Mouse (Mus musculus): ENCODE results near the gene Smim24. TPM values are rescaled to one million over a fixed set of nuclear protein-coding genes. Genes with fewer than 3 reads are reported as not detected.

The Smim24 gene
- total RNA-seq, 2 experiments from 2014 or later = 1.3 to 1.4 TPM

- intact Hi-C loops (cut with DNase I) = no loop called here
- DNase-seq (ENCODE audit: extremely low spot score in 1 of 2, low spot score in 2 of 2) = no peak
- no peak overlapping the region for H3K4me3 ChIP-seq
- TF ChIP-seq CTCF (IDR thresholded peaks at IDR 0.05) = no peak
- no peak overlapping the region for H3K27ac ChIP-seq
Measured at GRCm38 (mm10) chr10:81421041-81421796, 28.4 kb downstream of the Smim24 start.

DNA sequence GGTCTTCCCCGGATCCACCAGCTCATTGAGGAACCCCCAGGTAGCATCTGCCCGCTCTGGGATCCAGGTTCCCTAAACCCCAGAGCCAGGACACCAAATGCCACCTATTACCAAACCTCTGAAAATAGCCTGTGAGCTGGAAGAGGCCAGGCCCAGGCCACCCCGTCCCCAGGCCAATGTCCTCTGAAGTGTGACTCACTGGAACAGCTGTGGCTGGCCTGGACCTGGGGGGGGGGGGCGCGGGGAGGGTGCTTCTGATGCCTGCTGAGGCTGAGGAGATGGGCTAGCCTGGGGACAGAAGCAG, 28.9 kb downstream of the Smim24 start:
- DNase-seq (ENCODE audit: extremely low spot score in 1 of 2, low spot score in 2 of 2) = no peak
- intact Hi-C loops (cut with DNase I) = no loop called here

GRCm38 (mm10) chr10:81422191-81422590, 29.3 kb downstream of the Smim24 start:
- peak; percentile 8 to 9 for DNase-seq (ENCODE audit: extremely low spot score in 1 of 2, low spot score in 2 of 2)
- H3K4me3 ChIP-seq = no peak overlapping the region
- intact Hi-C loops (cut with DNase I) = no loop called here
- no peak overlapping the region for H3K27ac ChIP-seq
- TF ChIP-seq CTCF (IDR thresholded peaks at IDR 0.05) = no peak

More for the DNA sequence above, 28.9 kb downstream of the Smim24 start:
- TF ChIP-seq CTCF (IDR thresholded peaks at IDR 0.05) = no peak
- Histone ChIP-seq H3K4me3 (no peak overlapping the region), H3K27ac (no peak overlapping the region)

DNA sequence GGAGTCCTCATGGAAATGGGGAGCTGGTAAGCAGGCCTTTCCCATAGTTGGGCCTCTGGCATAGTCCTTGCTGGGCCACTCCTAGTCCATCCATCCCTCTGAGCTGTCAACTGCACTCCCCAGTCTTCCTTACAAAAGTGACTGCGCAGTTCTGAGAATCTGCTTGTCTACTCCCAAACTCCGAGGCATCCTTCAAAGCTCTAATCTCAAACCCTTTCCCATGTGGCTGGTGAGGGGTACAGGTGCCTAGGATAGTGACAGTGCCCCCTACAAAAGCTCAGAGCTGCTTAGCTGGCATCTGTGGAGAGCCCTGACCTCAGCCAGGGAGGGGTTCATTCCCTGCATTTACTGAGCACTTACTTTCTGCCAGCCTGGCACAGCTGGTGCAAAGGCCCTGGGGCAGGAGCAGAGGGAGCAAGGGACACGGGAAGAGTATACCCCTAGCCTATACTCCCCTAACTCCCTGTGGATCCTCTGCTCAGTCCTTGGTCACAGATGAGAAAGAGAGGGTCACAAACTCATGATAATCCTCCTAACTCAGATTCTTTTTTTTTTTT, 29.9 kb downstream of the Smim24 start:
- H3K4me3 ChIP-seq = no peak overlapping the region
- no peak overlapping the region for H3K27ac ChIP-seq
- intact Hi-C loops (cut with DNase I) = no loop called here
- DNase-seq (ENCODE audit: extremely low spot score in 1 of 2, low spot score in 2 of 2) = no peak
- no peak for TF ChIP-seq CTCF (IDR thresholded peaks at IDR 0.05)

DNA sequence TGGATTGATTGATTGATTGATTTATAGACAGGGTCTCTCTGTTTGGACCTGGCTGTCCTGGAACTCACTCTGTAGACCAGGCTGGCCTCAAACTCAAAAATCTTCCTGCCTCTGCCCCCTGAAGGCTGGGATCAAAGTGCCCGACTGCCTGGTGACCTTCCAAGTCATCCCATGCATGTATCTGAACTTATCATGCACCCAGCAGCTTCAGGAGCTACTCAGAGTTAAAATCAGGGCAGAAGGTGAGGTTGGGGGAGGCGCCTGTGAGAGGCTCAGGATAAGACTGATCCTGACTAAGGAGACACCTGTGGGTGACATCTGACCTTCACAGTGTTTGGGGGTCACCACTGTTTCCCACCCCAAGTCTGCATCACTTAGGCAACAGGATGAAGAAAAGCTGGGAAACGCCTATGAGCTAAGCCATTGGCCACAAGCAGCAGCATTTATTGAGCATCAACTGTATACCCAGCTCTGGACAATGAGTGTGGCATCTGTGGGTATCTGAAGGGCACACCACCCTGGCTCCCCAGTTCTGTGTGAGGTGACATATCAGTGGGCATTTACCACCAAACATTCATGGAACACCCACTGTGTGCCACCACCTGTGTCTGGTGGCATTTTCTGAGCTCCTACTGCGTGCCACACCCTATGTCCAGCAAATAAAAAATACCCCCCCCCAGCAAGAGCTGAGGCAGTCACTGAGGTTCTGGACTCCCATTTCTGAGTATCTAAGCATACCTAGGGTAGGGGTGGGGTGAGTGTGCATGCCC, 30.8 kb downstream of the Smim24 start:
- H3K27ac ChIP-seq = peak overlapping the region; percentile 44; the same call in 1 of the 2 replicates
- DNase-seq (ENCODE audit: extremely low spot score in 1 of 2, low spot score in 2 of 2) = no peak
- no peak overlapping the region for H3K4me3 ChIP-seq
- TF ChIP-seq CTCF (IDR thresholded peaks at IDR 0.05) = no peak
- intact Hi-C loops (cut with DNase I) = no loop called here

- peak overlapping the region; percentile 88; the same call in 1 of the 2 replicates for H3K4me3 ChIP-seq
- peak overlapping the region; percentile 44; the same call in 1 of the 2 replicates for H3K27ac ChIP-seq
- peak; percentile 22 to 26 for DNase-seq (ENCODE audit: extremely low spot score in 1 of 2, low spot score in 2 of 2)
- intact Hi-C loops (cut with DNase I) = no loop called here
- TF ChIP-seq CTCF (IDR thresholded peaks at IDR 0.05) = no peak
Measured at GRCm38 (mm10) chr10:81424246-81425051, 31.6 kb downstream of the Smim24 start.

DNA sequence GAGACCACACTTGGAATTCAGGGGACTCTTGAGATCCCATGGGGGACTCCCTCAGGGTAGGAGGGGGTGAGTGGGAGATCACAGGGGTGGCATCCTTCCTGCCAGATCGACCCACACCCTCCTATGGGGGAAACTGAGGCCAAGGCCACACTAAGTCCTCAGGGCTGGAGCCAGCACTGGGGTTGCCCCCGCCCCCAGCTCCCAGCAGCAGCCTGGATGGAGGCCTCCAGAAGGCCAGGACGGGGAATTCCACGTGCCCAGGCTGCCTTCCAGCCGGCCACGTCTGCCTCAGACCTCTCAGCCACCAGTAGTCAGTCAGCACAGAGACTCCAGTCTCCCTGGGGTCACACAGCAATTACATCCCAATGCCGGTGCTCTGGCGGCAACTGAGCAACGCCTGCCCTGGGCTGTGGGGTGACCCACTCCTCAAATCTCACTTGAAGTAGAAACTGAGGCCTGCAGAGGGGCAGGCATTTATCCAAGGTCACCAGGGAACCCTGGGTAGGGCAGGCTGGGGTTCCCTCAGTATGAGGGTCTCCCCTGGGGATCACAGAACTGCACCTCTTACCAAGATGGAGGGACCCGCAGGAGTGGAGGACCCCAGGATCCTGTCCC, 32.5 kb downstream of the Smim24 start:
- peak overlapping the region; percentile 88 for H3K4me3 ChIP-seq
- no peak for TF ChIP-seq CTCF (IDR thresholded peaks at IDR 0.05)
- DNase-seq (ENCODE audit: extremely low spot score in 1 of 2, low spot score in 2 of 2) = peak; percentile 28 to 31
- intact Hi-C loops (cut with DNase I) = no loop called here
- H3K27ac ChIP-seq = peak overlapping the region; percentile 76

- peak; percentile 19 to 26 for DNase-seq (ENCODE audit: extremely low spot score in 1 of 2, low spot score in 2 of 2)
- Histone ChIP-seq H3K4me3 (peak overlapping the region; percentile 88), H3K27ac (peak overlapping the region; percentile 98)
- no peak; the same call in 1 of the 2 replicates for TF ChIP-seq CTCF (IDR thresholded peaks at IDR 0.05)
- intact Hi-C loops (cut with DNase I) = loop anchor here (1.0 to 2.0 kb wide), 2 partner anchors 9 to 13 kb away; no protein-coding TSS in a partner anchor
Measured at GRCm38 (mm10) chr10:81426081-81426671, 33.3 kb downstream of the Smim24 start.

- no peak for TF ChIP-seq CTCF (IDR thresholded peaks at IDR 0.05)
- peak overlapping the region; percentile 98 for H3K27ac ChIP-seq
- DNase-seq (ENCODE audit: extremely low spot score in 1 of 2, low spot score in 2 of 2) = peak; percentile 48 to 55
- H3K4me3 ChIP-seq = peak overlapping the region; percentile 88
- intact Hi-C loops (cut with DNase I) = loop anchor here (1.0 to 2.0 kb wide), 2 partner anchors 10 to 14 kb away; no protein-coding TSS in a partner anchor
Measured at GRCm38 (mm10) chr10:81426897-81427296, 34.0 kb downstream of the Smim24 start.

DNA sequence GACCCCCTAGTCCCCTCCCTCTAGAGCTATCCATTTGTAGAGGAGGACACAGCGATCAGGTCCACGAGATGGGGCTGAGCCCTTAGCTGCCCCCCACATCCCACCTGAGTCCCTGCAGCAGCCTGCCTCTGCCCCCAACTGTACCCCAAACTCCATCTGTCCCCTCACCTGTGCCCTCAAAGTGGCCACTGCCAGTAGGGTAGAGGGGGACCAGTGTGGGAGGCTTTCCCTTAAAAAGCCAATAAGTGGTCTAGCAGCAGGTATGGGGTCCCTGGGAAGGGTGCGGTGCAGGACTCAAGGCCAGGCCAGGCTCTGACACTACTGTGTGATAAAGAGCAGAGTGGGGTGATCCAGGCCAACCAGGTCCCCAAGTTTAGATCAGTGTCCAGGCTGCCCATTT, 34.5 kb downstream of the Smim24 start:
- intact Hi-C loops (cut with DNase I) = loop anchor here (2.0 kb wide), 1 partner anchor 15 kb away; no protein-coding TSS in a partner anchor
- Histone ChIP-seq H3K4me3 (peak overlapping the region; percentile 88), H3K27ac (peak overlapping the region; percentile 98)
- no peak for TF ChIP-seq CTCF (IDR thresholded peaks at IDR 0.05)
- peak in 1 of 2 experiments; percentile 8 for DNase-seq (ENCODE audit: extremely low spot score in 1 of 2, low spot score in 2 of 2)

Measured in left cerebral cortex, adult 2 months (tissue).